8 mouse cellular contexts compared by ENCODE assay signal in the genomic region with DNA sequence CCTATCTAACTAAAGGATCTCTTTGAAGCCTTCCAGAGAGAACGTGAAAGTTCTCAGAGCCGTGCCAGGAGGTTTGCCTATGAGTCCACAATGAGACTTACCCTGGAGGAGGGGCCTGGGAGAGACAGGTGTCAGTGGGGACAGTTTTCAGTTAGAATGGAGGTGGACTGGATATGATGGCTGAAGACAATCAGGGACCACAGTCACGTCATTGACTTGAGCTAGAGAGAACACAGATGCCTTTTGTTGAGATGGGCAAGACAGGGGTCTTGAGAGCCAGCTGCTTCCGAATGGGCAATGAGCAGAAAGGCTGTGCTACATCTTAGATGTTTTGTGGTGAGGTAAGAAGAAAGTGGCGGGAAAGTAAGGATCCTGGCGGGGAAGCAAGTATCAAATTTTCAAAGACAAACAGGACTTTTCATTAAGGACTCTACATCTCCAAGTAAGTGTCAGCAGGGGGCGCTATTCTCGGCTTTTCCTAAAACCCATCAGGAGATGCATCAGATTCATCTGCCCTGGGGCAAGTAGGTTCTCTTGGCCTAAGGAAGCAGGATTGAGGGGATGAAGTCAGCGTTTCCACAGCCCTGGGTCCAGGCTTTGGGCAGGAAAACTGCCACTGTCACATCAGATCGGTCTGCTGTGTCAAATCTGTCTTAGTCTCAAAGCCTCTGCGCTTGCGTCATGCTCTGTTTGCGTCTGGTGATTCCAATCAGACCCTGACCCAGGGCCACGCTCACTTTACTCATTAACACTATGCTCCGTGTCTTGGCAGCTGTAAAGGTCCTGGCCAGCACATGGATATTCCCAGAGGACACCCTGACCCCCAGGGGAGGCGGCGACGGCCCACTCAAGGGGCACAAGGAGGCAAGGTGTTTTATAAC. TPM values are rescaled to one million over a fixed set of nuclear protein-coding genes. Genes with fewer than 3 reads are reported as not detected.
DNase-seq lines count a peak whose midpoint lies in the region; ATAC-seq lines count a peak whose summit lies in the region.

No protein-coding gene starts in this region.

- no peak overlapping the region; the same call in 1 of the 2 replicates for H3K27ac ChIP-seq in neural tube, embryonic 11.5 days (ENCODE audit: low read depth, low read length)
- H3K27ac ChIP-seq in neural tube, embryonic 15.5 days (replicated peaks) = no peak overlapping the region

- no peak overlapping the region for H3K9ac ChIP-seq in neural tube, embryonic 11.5 days (ENCODE audit: low read length)
- no peak overlapping the region for H3K9ac ChIP-seq in neural tube, embryonic 15.5 days (replicated peaks)

- DNase-seq in CD4-positive, CD25-positive, alpha-beta regulatory T cell, adult 2 months (ENCODE audit: low read depth, low spot score) = peak; percentile 72
- peak; percentile 50 for DNase-seq in neural tube, embryonic 11.5 days (ENCODE audit: low spot score)
- peak; percentile 81 for DNase-seq in kidney, adult 11 months
- peak; percentile 40 for DNase-seq in lung, postnatal 14 days
- no peak for DNase-seq in ovary, adult 18-20 months (ENCODE audit: low spot score)
- no peak for DNase-seq in gastrocnemius, postnatal 25 days

- H3K4me2 ChIP-seq in neural tube, embryonic 11.5 days (ENCODE audit: low read depth) = no peak overlapping the region
- H3K4me2 ChIP-seq in neural tube, embryonic 15.5 days = no peak overlapping the region

- H3K4me3 ChIP-seq in neural tube, embryonic 11.5 days (ENCODE audit: low read depth, low read length) = no peak overlapping the region
- H3K4me3 ChIP-seq in neural tube, embryonic 15.5 days (replicated peaks) = no peak overlapping the region

- no peak for ATAC-seq in CD4-positive, CD25-positive, alpha-beta regulatory T cell, adult 4 months
- ATAC-seq in neural tube, embryonic 11.5 days (ENCODE audit: insufficient read depth, low FRiP score, low TSS enrichment) = no peak
- ATAC-seq in neural tube, embryonic 15.5 days (ENCODE audit: low FRiP score) = no peak

- H3K9me3 ChIP-seq in neural tube, embryonic 11.5 days (ENCODE audit: control insufficient read depth, low read length) = no peaks in the 10 kb centered on the region
- H3K9me3 ChIP-seq in neural tube, embryonic 15.5 days (replicated peaks) = no peaks in the 10 kb centered on the region

- H3K4me1 ChIP-seq in neural tube, embryonic 11.5 days (ENCODE audit: control insufficient read depth, insufficient read depth, low read length) = 0 out of 2 replicates have a peak, but pooled peaks cover 3% of the 10 kb centered on the region
- H3K4me1 ChIP-seq in neural tube, embryonic 15.5 days = peaks cover 4% of the 10 kb centered on the region; the same call in 1 of the 2 replicates

- H3K36me3 ChIP-seq in neural tube, embryonic 11.5 days (ENCODE audit: control insufficient read depth, insufficient read depth, low read length) = no peaks in the 10 kb centered on the region
- no peaks in the 10 kb centered on the region for H3K36me3 ChIP-seq in neural tube, embryonic 15.5 days

- WGBS in neural tube, embryonic 11.5 days = 62% methylated on average over 18 of the region's 18 CpGs
- 66% methylated on average over 18 of the region's 18 CpGs for WGBS in neural tube, embryonic 15.5 days

- H3K27me3 ChIP-seq in neural tube, embryonic 11.5 days (ENCODE audit: control insufficient read depth, insufficient read depth, low read length) = no peaks in the 10 kb centered on the region
- no peaks in the 10 kb centered on the region for H3K27me3 ChIP-seq in neural tube, embryonic 15.5 days (replicated peaks)

RNA-seq across cellular contexts. Expression of gene Scgb3a1, which starts 13.1 kb away (rescaled TPM):
- polyA plus RNA-seq in CD4-positive, CD25-positive, alpha-beta regulatory T cell, adult 4 months (2017; shearing (Covaris generic)) = under 1 TPM in 1 of 2 experiments, not detected in 1; 0.56 TPM
- polyA plus RNA-seq in neural tube, embryonic 11.5 days (2014; fragmentation: Nextera tagmentation; extraction: Ambion mirVana) = not detected in 2 replicates
- not detected in 2 replicates for polyA plus RNA-seq in neural tube, embryonic 15.5 days (2015; fragmentation: Nextera tagmentation; extraction: Ambion mirVana)
- total RNA-seq in gastrocnemius, postnatal 25 days (2021) = not detected

RNA-seq across cellular contexts. Expression of gene Flt4, which starts 41.3 kb away (rescaled TPM):
- polyA plus RNA-seq in CD4-positive, CD25-positive, alpha-beta regulatory T cell, adult 4 months (2017; shearing (Covaris generic)) = not detected
- 4.9 TPM in 2 replicates for polyA plus RNA-seq in neural tube, embryonic 11.5 days (2014; fragmentation: Nextera tagmentation; extraction: Ambion mirVana)
- 1.7 and 2.1 TPM in 2 replicates for polyA plus RNA-seq in neural tube, embryonic 15.5 days (2015; fragmentation: Nextera tagmentation; extraction: Ambion mirVana)
- 1 to 10 TPM; 2.9 to 3.2 TPM for total RNA-seq in gastrocnemius, postnatal 25 days (2021)

Comparison
In these comparisons a context has a peak if more than half of its experiments do, and no peak if none do; other contexts are left out.
1. DNase-seq: peak in CD4-positive, CD25-positive, alpha-beta regulatory T cell, adult 2 months (single experiment), neural tube, embryonic 11.5 days (single experiment), kidney, adult 11 months (single experiment) and lung, postnatal 14 days (single experiment); none in ovary, adult 18-20 months (single experiment) and gastrocnemius, postnatal 25 days (single experiment).